Mouse (Mus musculus) fibroblast of lung, adult 2 months (primary cell): ENCODE data around the gene C87436.
"Not testable (repeated sequence)": the region's sequence is repeated elsewhere in the genome, so short reads cannot be mapped to it uniquely, and the experiment has no call there.

Experiments used
- DNase-seq: peaks from one replicate; pipeline ENCODE4 v3.0.0-alpha.2; 2011; ENCODE audit warnings: low read depth

C87436 gene

DNA sequence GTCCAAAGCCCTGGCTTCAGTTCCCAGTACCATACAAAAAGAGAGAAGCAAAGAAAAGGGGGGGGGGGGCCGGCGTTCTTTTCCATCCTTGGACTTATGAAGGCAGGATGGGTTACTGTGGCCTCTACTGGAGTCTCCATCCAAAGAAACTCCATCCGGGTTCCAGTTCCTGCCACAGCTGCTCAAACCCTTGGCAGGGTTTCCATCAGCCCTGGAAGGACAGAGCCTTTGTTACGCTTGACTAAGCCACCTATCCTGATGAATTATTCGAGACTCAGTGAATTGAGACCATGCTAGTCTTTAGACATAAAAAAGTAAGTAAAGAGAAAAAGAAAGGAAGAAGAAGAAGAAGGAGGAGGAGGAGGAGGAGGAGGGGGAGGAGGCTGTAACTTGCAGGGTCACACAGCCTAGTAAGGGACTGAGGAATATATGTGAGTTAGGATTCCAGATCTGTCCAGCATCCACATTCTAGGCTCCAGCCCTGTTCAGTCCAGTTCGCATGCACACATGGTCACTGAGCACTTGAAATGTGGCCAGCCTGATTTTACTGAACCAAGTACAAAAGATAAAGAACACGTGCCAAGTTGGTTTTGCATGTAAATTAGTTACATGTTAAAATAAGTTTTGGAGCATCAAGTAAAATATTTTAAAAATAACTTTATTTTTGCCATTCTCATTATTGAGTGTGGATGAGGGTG, 47.9 kb downstream of the C87436 start:
- DNase-seq: no peak

DNA sequence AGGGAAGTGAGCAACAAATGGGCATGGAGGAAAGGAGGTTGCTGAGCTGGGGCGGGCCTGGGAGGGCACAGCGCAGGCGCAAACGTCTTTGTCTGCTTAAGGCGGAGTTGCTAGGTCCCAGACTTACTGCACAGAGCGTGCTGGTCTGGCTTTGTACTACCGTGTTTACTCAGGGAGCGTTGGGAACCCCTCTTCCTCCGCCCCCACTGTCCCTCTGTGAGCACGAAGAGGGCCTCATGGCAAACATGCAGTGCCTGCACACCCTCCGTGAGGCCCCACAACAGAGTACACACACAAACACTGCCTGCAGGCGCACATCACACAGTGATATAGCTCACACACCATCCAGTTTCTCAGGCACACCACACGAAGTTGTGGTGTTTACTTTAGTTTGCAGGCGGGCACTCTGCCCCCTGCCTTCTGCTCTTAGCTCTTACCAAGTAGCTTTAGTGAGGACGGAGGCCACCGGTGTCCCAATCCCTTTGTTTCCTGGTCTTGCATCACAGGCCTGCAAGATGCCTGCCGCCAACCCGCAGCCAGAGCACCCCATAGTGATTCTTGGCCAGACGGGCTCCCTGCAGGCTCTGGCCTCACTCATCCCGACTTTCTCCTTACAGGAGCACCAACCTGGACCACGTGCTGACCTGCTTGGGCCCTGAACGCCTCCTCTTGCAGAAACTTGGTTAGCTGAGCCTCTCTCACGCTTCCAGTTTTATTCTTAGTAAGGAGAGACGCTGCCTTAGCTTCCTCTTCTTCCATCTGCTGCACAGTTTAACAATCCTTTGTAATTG, 49.4 kb downstream of the C87436 start:
- peak; percentile 71 for DNase-seq

DNA sequence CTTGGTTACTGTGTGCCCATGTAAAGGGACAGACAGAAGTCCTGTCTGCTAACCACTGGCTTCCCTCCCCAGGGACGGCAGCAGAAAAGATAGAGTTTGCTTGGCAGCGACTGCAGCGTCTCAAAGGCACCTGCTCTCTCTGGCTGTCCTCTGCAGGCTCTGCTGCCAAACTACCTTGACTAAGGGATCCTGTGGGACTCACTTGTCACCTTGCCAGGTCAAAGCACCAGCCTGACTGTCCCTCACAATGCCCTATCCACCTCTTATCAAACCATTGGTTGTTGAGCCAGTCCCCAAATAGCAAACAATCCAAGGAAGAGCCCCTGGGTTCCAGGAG, 49.9 kb downstream of the C87436 start:
- no peak for DNase-seq

DNA sequence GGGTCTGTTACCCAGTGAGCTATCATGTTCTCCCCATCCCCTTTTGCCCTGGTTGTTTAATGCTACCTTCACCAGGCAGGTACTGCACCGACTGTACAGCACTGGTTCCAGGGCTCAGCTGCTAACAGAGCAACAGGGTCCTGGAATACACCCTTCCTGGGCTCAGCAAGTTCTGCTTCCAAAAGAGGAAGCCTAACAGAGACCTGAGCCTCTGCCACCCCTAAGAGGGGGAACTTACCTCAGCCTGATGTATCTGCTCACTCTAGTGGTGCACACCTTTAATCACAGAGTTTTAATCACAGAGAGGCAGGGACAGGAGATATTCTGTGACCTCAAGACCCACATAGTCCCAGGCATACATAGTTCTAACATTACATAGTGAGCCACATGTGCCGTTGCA, 51.8 kb downstream of the C87436 start:
- DNase-seq: no peak

DNA sequence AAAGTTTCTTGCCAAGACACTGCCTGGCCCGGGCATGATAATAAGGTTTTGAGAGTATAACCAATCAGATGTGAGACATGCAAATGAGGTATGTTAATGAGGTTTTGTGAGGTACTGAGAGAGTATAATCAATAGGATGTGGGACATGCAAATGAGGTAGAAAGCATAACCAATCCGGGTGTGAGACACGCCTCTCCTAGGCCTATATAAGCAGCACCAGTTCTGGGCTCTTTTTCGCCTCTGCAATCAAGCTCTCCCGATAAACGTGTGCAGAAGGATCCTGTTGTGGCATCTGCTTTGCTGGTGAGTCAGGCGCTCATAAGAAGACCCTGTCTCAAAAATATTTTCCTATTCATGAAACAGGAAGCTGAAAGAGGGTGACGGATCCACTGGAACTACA, 52.2 kb downstream of the C87436 start:
- not testable (repeated sequence) for DNase-seq

DNA sequence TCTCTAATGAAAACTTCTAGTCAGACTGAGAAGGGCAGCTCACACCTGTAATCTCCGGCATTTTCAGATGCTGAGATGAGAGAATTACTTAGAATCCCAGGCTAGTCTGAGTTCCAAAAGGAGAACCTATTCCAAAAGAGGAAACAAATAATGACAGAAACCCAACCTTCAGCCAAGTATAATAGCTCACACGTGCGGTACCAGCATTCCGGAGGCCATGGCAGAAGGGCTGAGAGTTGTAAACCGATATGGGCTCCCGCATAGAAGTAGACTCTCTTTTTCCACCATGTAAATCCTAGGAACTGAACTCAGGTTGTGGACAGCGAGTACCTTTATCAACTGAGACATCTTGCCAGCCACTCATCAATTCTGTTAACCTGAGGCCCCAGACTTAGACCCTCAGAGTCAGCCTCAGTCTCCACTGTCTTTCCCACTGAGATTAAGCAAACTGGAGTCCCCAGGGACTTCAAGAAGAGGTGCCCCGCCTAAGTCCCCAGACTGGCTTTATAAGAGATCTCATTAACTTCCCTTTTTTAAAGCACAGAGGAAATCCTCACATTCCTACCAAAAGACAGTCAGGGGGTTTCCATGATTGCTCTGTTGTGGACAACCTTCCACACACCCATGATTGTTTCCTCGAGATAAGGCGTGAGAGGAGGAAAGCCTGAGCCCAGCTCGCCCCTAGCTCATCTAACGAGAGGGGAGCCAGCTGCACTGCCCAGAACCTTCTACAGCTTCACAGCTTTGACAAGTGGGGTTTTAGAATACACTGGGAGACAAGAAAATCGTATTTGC, 55.5 kb downstream of the C87436 start:
- DNase-seq: no peak

DNA sequence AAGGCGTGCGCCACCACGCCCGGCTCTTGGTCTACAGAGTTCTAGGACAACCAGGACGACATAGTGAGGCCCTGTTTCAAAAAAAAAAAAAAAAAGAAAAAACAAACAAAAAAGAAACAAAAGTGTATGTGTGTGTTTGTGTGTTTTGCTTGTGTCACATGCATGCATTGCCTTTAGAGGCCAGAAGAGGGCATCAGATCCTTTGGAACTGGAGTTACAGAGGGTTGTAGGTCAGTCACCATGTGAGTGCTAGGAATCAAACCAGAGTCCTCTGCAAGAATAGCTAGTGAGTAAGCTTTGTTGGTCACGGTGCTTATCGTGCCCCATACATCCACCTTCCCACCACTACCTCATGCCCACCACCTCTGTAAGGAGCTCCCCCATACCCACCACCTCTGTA, 56.6 kb downstream of the C87436 start:
- no peak for DNase-seq

DNA sequence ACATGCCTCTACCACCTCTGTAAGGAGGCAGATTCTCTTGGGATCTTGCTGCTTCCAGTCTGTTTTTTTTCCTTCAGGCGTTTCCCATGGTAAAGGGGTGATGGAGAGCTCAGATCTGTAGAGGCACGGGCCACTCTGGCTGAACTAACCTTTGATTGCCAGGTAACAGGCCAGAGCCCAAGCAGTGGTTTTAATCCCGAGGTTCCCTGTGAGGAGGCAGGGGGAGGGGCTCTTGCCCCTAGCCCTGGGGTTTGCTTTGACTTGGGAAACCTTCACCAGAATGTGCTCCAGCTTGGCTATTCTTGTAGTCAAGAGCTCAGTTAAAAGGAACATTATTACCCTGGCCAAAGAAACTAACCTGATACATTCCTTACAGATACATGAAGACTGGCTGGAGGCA, 57.5 kb downstream of the C87436 start:
- no peak for DNase-seq

DNA sequence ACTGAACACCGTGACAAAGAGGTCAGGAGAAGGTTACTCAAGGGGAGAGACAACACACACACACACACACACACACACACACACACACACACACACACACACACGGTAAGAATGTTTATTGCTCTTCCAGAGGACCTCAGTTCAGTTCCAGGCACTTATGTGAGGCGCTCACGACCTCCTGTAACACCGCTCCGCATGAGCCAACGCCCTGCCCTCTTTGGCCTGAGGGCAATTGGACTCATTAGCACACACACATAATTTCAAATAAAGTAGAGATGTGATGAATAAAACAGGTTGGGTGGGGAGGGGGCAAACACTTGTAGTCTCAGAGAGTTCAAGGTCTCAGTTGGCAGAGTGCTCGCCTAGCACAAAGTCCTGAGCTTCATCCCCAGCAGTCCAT, 58.0 kb downstream of the C87436 start:
- no peak for DNase-seq

DNA sequence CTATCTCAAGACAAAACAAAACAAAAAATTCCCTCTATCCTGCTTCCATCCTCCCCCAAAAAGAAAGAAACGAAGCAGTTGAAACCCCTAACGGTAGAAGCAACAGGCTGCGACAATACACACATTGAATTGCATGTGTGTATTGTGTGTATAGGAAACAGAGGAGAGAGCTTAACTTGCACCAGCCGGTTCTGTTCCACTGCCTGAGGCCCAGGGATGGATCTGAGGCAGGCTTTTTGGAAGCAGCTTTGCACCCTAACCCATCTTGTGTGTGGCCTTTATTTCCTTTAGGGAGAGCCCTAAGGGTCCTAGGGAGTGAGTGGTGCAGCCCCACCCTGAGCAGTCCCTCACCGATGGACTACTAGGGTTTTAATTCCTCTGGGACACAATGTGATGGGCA, 58.4 kb downstream of the C87436 start:
- no peak for DNase-seq

DNA sequence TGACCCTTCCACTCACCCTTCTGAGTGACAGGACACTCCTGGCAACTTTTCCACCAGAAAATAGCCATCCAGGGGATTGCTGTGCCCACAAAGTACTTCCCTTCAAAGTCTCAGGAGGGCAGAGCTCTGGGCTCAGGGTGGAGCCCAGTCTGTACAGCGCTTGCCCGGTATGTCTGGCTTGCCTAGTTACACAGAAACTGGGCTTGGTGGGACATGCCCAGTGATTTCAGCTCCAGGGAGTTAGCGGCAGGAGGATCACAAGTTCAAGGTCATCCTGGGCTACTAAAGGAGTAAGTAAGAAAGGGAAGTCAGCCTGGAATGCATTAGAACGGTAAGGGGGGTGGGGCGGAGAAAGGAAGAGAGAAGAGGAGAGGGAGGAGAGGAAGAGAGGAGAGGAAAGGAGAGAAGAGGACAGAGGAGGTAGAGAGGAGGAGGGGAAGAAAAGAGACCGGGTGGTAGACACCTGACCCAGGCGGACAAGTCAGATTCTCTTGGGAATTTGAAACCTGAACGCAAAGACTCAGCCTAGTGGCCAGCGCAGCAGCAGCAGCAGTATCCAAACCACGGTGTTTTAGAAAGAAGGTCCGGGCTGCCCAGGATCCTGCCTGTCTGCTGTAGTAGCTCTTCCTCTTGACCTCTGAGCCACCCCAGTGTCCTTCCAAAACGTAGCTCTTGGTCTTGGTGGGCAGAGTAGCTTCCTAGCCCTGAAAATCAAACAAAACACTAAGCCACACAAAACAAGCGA, 59.1 kb downstream of the C87436 start:
- peak; percentile 44 for DNase-seq

DNA sequence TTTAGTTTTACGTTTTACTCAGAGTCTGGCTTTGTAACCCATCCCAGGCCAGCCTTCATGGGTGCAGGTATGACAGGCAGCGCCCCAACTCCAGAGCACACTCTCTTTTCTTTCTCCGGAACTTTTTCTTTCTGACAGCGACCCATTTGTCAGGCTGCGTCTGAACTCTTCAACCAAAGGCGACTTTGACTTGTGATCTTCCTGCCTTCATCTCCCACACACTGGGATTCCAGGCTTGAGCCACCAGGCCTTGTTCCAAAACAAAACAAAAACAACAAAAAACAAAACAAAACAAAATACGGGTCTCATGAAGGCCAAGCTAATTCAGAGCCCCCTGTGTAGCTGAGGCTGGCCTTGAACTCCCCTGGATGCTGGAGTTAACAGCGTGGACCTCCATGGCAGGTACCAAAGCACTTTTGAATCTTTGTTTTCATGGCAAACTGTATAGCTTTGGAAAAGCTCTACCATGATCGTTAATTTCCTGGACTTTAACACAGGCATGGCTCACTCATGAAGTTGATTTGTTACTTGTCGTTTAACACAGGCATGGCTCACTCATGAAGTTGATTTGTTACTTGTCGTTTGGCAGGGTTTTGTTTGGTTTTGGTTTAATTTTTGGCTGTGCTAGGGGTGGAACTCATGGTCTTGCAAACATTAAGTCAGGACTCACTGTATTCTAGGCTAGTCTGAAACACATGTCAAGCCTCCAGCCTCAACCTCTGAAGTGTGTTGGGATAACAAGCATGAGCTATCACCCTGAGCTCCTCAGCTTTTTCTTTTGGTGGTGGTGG, 60.0 kb downstream of the C87436 start:
- DNase-seq: no peak

DNA sequence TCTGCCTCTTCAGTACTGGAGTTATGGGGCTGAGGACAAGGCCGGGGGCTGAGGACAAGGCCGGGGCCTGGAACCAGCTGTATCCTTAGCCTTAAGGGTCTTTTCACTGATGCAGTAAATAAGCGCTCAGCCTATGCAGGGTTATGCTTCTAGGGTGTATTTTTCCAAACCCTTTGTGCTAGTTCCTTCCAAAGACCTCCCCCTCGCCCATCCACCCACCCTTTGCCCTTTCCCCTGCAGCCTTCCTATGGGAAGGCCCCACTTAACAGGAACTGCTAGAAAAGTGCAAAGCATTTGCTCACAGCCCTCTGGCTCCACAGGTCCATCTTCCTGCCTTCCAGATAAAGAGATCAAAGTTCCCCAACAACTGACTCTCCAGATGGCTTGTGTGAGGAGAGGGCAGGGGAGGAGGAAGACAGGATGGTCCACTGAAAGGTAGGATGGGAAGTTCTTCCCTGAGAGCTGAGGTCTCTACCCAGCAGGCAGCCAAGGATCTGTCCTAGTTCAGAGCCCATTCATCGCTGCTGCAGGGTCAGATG, 61.5 kb downstream of the C87436 start:
- no peak for DNase-seq

DNA sequence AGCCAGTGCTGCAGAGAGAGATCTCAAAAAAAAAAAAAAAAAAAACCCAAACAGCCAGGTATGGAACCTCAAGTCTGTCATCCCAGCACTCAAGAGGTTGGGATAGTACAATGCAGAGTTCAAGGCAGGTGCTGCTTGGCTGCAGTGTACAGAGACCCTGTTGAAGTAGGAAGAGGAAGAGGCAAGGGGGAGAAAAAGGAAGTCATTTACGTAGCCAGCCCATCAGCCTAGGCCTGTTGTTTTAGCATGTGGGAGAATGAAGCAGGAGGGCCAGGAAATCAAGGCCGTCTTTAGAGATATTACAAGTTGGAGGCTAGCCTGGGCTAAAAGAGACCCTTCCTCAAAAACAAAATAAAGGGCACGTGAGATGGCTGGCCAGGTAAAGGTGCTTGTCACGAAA, 65.3 kb downstream of the C87436 start:
- no peak for DNase-seq

DNA sequence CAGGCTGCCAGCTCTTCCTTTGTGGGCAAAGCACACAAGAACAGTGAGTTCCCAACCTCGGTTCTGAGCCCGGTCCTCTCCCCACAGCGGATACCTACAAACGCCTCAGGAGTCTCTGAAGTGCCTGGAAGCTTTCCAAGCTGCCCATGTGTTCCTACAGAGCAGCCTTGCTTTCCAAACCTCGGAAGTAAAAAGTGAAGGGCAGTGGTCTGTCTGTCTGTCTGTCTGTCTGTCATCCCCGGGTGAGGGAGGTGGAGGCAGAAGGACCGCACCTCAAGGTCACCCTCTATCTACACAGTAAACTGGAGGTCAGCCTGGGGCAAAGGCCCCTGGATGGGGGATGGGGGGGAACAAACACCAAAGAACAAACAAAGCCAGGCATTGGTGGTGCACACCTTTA, 67.5 kb downstream of the C87436 start:
- no peak for DNase-seq

DNA sequence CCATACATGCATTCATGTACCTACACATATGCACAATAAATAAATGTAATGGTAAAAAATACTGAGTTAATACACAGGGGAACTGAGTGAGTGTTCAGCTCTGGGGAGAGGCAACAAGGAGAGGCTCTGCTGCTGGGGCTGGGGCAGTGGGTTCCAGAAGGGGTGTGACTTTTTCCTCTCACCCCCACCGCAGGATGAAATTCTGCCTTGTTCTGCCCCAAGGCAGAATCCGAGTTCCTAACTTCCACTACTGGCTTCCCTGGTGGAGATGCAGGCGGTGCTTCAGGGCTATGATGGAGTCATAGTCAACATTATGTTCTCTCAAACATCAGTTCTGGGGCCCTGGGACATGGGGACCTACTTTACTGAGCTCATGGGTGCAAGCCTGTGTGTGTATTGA, 68.1 kb downstream of the C87436 start:
- DNase-seq: no peak

DNA sequence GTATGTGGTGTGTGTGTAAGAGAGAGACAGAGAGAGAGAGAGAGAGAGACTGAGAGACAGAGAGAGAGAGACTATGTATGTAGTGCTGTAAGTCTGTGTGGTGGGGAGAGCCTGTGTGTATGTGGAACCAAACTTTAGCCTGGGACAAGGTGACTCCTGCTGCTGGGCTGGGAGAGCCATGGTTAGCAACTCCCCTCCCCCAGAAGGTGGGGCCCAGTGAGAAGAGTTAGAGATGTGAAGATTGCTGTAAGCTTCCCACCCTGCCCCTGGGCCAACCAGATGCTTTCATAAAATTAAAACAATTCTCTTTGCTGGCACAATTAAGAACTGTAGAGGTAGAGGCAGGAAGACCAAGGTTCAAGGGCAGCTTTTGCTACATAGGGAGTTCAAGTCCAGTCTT, 68.9 kb downstream of the C87436 start:
- DNase-seq: no peak

DNA sequence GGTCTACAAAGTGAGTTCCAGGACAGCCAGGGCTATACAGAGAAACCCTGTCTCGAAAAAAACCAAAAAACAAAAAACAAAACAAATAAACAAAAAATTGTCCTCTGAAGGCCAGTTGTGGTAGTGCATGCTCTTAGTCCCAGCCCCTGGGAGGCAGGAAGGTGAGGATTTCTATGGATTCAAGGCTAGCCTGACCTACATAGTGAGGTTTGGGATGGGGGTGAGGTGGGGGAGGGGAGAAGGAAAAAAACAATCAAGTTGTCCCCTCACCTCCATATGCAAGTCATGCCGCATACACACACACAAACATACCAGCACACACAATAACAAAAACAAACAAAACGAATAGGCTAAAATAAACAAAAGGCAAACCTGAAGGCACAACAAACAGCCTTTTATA, 70.6 kb downstream of the C87436 start:
- DNase-seq: no peak

DNA sequence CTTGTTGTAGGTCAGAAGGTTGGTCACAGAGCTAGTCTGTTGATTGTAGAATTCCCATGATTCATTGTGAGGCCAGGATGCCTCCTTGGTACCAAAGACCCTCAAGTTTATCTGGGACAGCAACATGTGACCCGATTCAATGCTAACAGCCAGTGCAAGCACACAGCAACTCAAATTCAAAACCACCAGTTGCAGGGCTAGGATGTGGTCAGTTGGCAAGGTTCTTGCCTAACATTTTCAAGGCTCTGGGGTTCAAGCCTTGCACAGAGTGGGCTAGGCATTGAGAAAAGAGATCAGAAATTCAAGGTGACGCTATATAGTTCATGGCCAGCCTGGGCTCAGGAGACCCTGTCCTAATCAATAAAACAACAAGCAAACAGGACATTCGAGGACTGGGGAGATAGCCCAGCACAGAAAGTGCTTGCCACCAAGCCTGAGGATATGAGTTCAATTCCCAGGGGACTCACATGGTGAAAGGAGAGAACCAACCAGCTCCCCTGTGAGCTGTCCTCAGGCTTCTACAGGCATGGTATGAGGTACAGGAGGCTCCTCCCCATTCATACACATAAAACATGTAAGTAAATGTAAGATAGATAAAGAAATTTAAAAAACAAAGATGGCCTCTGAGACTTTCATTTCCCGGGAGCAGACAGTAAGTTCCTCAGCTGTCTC, 71.2 kb downstream of the C87436 start:
- no peak for DNase-seq

DNA sequence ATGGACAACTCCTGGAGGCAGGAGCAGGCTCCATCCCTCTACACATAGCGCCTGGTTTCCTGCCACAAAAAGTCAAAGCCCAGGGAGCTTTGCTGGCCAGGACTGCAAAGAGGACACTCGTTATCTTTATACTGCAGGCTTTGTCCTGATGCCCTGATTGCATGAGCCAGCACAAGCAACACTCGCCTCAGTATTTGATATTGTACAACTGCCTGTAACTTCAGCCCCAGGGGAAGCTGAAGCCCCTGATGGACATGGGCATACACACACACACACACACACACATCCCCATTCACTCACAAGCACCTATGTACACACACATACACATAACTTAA, 71.7 kb downstream of the C87436 start:
- no peak for DNase-seq

DNA sequence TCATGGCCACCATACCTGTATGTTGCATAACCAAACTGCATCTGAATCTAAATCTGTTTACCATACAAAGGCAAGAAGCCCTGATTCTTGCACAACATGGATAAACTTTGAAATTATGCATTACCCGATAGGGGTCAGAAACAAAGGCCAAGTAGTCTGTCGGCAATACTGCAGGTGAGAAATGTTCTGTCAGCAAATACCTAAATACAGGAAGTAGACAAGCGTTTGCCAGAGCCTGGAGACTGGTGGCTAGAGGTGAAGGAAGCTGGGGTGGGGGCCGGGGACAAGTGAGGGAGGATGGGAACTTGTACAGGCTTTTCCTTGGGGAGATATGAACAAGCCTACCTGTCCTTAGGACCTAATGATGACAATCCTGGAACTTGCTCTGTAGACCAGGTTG, 72.8 kb downstream of the C87436 start:
- DNase-seq: no peak
